Mouse (Mus musculus): ENCODE measurements around the gene Gpr158. TPM values are rescaled to one million over a fixed set of nuclear protein-coding genes. Genes with fewer than 3 reads are reported as not detected.

Gpr158 gene
- 3.8 and 5.3 TPM in 2 replicates for polyA plus RNA-seq (2014; fragmentation: Nextera tagmentation; extraction: Ambion mirVana)

DNA sequence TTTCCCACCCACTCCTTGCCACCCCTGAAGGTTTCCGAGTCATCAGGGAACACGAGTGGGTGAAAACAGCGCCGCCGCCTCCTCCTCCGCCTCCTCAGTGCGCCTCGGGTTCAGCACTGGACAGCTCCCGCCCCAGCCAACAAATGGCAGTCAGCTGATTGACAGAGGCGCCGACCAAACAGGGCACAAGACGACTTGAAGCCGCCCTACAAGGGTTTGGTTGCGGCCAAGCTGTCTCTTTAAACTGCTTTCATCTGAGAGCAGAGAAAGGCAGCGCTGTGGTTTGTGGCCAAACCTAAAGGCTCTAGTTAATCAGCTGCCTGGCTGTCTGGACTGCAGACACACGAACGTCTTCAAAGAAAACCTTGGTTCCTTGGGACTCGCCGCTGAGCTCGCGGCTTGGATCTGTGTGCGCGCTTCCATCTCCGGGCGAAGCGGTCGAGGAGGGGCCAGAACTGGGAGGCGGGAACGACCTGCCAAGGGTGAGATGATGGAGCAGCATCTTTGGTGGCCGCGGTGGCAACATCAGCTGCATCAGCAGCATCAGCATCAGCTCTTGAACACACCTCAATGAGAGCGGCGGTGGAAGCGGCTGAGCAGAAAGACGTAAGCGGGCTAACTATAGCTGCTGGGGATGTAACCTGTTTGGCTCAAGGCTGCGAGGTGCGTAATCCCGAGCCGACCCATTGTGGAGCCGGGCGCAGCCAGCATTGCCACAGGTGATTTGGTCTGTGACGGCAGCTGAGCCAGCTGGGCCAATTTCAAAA, at the start of gene Gpr158:
Gene Gpr158 (plus strand): TSS at position 198 of the 767 bp plus-strand sequence.
- Histone ChIP-seq H3K4me1 (ENCODE audit: control insufficient read depth, insufficient read depth, low read length) (peaks cover 25% of the 10 kb centered on the region; the same call in 1 of the 2 replicates), H3K27me3 (ENCODE audit: control insufficient read depth, insufficient read depth, low read length) (peaks cover 8% of the 10 kb centered on the region; the same call in 1 of the 2 replicates), H3K4me3 (replicated peaks; ENCODE audit: low read depth, low read length) (peak within 1 kb of the TSS; percentile 65), H3K4me2 (ENCODE audit: low read length) (peak within 1 kb of the TSS; percentile 84), H3K9me3 (ENCODE audit: control insufficient read depth, low read length) (no peaks in the 10 kb centered on the region), H3K9ac (replicated peaks; ENCODE audit: low read length) (peak within 1 kb of the TSS; percentile 72), H3K36me3 (ENCODE audit: control insufficient read depth, insufficient read depth, low read length) (no peaks in the 10 kb centered on the region), H3K27ac (replicated peaks; ENCODE audit: low read depth, low read length) (peak within 1 kb of the TSS; percentile 87)
- WGBS: under 1% methylated on average over 43 of the region's 43 CpGs
- DNase-seq (peak; percentile 95), ATAC-seq (ENCODE audit: low FRiP score, low TSS enrichment) (peak; percentile 97)

DNA sequence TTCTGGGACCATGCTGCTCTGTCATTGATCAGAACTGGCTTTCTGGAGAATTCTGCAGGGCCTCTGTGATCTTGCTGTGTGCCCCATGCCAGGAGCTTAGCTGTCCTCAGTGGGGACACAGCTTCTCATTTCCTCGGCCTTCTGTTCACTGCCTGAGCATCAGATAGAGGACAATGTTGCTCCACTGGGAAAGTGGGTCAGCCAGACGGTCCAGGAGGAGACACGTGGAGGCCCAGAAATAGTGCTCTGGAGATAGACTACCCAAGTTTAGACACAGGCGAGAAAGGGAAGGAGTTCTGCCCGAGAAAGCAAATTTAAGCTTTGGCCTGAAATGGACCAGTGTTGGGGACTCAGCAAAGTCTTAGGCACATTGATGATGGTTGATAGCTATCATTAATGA, 23.5 kb upstream of the Gpr158 start:
- Histone ChIP-seq H3K36me3 (ENCODE audit: control insufficient read depth, insufficient read depth, low read length) (no peaks in the 10 kb centered on the region), H3K4me2 (ENCODE audit: low read length) (no peak overlapping the region), H3K27ac (replicated peaks; ENCODE audit: low read depth, low read length) (no peak overlapping the region), H3K27me3 (ENCODE audit: control insufficient read depth, insufficient read depth, low read length) (no peaks in the 10 kb centered on the region), H3K4me3 (replicated peaks; ENCODE audit: low read depth, low read length) (no peak overlapping the region), H3K4me1 (ENCODE audit: control insufficient read depth, insufficient read depth, low read length) (no peaks in the 10 kb centered on the region), H3K9me3 (ENCODE audit: control insufficient read depth, low read length) (no peaks in the 10 kb centered on the region), H3K9ac (replicated peaks; ENCODE audit: low read length) (no peak overlapping the region)
- ATAC-seq (ENCODE audit: low FRiP score, low TSS enrichment) (no peak), DNase-seq (no peak)
- WGBS: 80% methylated on average over 5 of the region's 5 CpGs

DNA sequence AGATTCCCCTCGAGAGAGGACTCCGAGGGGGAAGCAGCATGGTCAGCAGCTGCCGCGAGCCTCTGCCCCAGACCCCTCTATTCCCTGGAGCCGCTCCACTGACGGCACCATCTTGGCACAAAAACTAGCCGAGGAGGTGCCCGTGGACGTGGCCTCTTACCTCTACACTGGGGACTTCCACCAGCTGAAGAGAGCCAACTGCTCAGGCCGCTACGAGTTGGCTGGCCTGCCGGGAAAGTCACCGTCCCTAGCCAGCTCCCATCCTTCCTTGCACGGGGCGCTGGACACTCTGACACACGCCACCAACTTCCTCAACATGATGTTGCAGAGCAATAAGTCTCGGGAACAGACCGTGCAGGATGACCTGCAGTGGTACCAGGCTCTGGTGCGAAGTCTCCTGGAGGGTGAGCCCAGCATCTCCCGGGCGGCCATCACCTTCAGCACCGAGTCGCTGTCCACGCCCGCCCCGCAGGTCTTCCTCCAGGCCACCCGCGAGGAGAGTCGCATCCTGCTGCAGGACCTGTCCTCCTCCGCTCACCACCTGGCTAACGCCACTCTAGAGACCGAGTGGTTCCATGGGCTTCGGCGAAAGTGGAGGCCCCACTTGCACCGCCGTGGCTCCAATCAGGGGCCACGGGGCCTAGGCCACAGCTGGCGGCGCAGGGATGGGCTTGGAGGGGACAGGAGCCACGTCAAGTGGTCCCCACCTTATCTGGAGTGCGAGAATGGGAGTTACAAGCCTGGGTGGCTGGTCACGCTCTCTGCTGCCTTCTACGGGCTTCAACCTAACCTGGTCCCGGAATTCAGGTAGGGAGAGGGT, 1.2 kb downstream of the Gpr158 start:
- ATAC-seq (ENCODE audit: low FRiP score, low TSS enrichment): 0 out of 2 replicates have a peak, but pooled peaks have one; percentile 21
- Histone ChIP-seq H3K9me3 (ENCODE audit: control insufficient read depth, low read length) (no peaks in the 10 kb centered on the region), H3K27me3 (ENCODE audit: control insufficient read depth, insufficient read depth, low read length) (peaks cover 8% of the 10 kb centered on the region; the same call in 1 of the 2 replicates), H3K4me1 (ENCODE audit: control insufficient read depth, insufficient read depth, low read length) (peaks cover 25% of the 10 kb centered on the region; the same call in 1 of the 2 replicates), H3K4me2 (ENCODE audit: low read length) (peak overlapping the region; percentile 84), H3K36me3 (ENCODE audit: control insufficient read depth, insufficient read depth, low read length) (no peaks in the 10 kb centered on the region), H3K27ac (replicated peaks; ENCODE audit: low read depth, low read length) (no peak overlapping the region; the same call in 1 of the 2 replicates), H3K9ac (replicated peaks; ENCODE audit: low read length) (peak overlapping the region; percentile 72), H3K4me3 (replicated peaks; ENCODE audit: low read depth, low read length) (peak overlapping the region; percentile 65)
- DNase-seq: peak; percentile 30
- 11% methylated on average over 44 of the region's 44 CpGs for WGBS

DNA sequence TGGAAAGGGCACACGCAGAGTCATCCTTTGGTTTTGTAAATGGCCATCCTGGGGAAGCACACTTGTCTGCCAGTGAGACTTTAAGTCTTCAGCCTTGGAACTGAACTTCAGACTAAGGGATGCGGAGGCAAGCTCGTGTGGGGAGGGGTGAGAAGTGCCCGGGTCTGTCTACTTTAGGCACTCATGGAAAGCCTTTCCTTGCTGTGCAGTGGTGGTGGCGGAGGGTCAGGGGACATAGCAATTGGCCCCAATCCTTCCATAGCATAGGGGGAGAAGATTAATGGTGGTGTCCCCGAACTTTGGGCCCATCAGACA, 1.8 kb downstream of the Gpr158 start:
- Histone ChIP-seq H3K36me3 (ENCODE audit: control insufficient read depth, insufficient read depth, low read length) (no peaks in the 10 kb centered on the region), H3K27me3 (ENCODE audit: control insufficient read depth, insufficient read depth, low read length) (peaks cover 8% of the 10 kb centered on the region; the same call in 1 of the 2 replicates), H3K27ac (replicated peaks; ENCODE audit: low read depth, low read length) (no peak overlapping the region), H3K4me2 (ENCODE audit: low read length) (peak overlapping the region; percentile 84), H3K9ac (replicated peaks; ENCODE audit: low read length) (peak overlapping the region; percentile 72), H3K4me3 (replicated peaks; ENCODE audit: low read depth, low read length) (peak overlapping the region; percentile 65), H3K4me1 (ENCODE audit: control insufficient read depth, insufficient read depth, low read length) (peaks cover 25% of the 10 kb centered on the region; the same call in 1 of the 2 replicates), H3K9me3 (ENCODE audit: control insufficient read depth, low read length) (no peaks in the 10 kb centered on the region)
- WGBS: 44% methylated on average over 6 of the region's 6 CpGs
- no peak for ATAC-seq (ENCODE audit: low FRiP score, low TSS enrichment)
- peak; percentile 9 for DNase-seq

DNA sequence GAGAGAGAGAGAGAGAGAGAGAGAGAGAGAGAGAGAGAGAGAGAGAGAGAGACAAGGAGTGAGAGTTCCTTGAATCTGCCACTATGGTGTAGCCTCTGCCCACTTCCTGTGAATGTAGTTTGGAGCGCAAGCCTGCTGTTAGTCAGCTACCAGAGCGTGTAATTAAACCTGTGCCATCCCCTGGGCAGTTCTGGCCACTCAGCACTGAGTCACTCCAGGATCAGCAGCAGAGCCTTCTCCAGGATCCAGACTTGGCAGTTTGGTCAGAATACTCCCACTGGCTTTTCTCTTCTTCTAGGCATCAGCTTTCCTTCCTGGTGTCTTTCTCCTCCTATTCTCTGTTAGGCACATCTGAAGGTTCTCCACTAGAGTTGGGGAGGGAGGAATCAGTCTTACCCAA, 2.2 kb downstream of the Gpr158 start:
- peak overlapping the region; percentile 65 for H3K4me3 ChIP-seq (replicated peaks; ENCODE audit: low read depth, low read length)
- H3K9ac ChIP-seq (replicated peaks; ENCODE audit: low read length): no peak overlapping the region
- peaks cover 25% of the 10 kb centered on the region; the same call in 1 of the 2 replicates for H3K4me1 ChIP-seq (ENCODE audit: control insufficient read depth, insufficient read depth, low read length)
- DNase-seq (peak; percentile 19), ATAC-seq (ENCODE audit: low FRiP score, low TSS enrichment) (no peak)
- H3K9me3 ChIP-seq (ENCODE audit: control insufficient read depth, low read length): no peaks in the 10 kb centered on the region
- no peak overlapping the region for H3K27ac ChIP-seq (replicated peaks; ENCODE audit: low read depth, low read length)
- H3K36me3 ChIP-seq (ENCODE audit: control insufficient read depth, insufficient read depth, low read length): no peaks in the 10 kb centered on the region
- WGBS: 41% methylated on average over 2 of the region's 2 CpGs
- peaks cover 8% of the 10 kb centered on the region; the same call in 1 of the 2 replicates for H3K27me3 ChIP-seq (ENCODE audit: control insufficient read depth, insufficient read depth, low read length)
- H3K4me2 ChIP-seq (ENCODE audit: low read length): peak overlapping the region; percentile 84

DNA sequence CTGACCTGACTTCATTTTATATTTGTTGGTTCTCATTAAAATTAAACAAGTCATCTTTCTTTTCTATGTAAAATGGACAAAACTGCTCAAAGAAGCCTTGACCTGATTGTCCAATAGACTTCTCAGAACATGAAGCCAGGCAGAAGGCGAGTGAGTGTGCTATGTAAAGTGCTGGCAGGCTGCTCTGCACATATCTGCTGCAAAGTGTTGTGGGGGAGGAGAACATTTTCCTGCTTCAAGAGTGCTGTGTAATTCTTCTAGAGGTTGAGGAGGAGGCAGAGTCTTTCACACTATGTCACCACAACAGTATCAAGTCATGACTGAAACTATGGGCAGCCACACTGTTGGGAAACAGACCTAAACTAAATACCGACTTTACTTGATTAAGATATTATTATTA, 12.2 kb downstream of the Gpr158 start:
- Histone ChIP-seq H3K4me2 (ENCODE audit: low read length) (no peak overlapping the region), H3K9me3 (ENCODE audit: control insufficient read depth, low read length) (no peaks in the 10 kb centered on the region), H3K4me3 (replicated peaks; ENCODE audit: low read depth, low read length) (no peak overlapping the region), H3K36me3 (ENCODE audit: control insufficient read depth, insufficient read depth, low read length) (no peaks in the 10 kb centered on the region), H3K27me3 (ENCODE audit: control insufficient read depth, insufficient read depth, low read length) (no peaks in the 10 kb centered on the region), H3K27ac (replicated peaks; ENCODE audit: low read depth, low read length) (no peak overlapping the region), H3K4me1 (ENCODE audit: control insufficient read depth, insufficient read depth, low read length) (no peaks in the 10 kb centered on the region), H3K9ac (replicated peaks; ENCODE audit: low read length) (no peak overlapping the region)
- ATAC-seq (ENCODE audit: low FRiP score, low TSS enrichment) (no peak), DNase-seq (no peak)
- WGBS: 81% methylated on average over 2 of the region's 2 CpGs

DNA sequence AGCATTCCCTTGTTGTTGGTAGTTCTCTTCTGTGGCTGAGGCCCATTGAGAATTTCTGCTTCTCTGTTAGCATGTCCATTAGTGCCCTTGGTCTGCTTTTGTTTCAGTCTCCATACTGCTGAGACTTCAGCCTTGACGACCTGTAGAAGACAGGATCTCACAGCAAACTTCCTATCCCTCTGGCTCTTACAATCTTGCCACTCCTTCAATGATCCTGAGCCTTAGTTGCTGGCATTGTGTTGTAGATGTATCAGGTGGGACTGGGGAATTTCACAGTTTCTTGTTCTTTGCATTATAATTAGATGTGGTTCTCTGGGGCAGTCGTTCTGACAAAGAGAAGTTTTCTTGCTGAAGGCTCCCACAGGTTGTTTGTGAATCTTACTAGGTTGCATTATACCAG, 25.4 kb downstream of the Gpr158 start:
- no peaks in the 10 kb centered on the region for H3K27me3 ChIP-seq (ENCODE audit: control insufficient read depth, insufficient read depth, low read length)
- no peak overlapping the region for H3K4me2 ChIP-seq (ENCODE audit: low read length)
- no peaks in the 10 kb centered on the region for H3K9me3 ChIP-seq (ENCODE audit: control insufficient read depth, low read length)
- ATAC-seq (ENCODE audit: low FRiP score, low TSS enrichment) (no peak), DNase-seq (no peak)
- 10% methylated on average over 2 of the region's 2 CpGs for WGBS
- H3K4me1 ChIP-seq (ENCODE audit: control insufficient read depth, insufficient read depth, low read length): no peaks in the 10 kb centered on the region
- H3K36me3 ChIP-seq (ENCODE audit: control insufficient read depth, insufficient read depth, low read length): no peaks in the 10 kb centered on the region
- H3K27ac ChIP-seq (replicated peaks; ENCODE audit: low read depth, low read length): no peak overlapping the region
- no peak overlapping the region for H3K4me3 ChIP-seq (replicated peaks; ENCODE audit: low read depth, low read length)
- H3K9ac ChIP-seq (replicated peaks; ENCODE audit: low read length): no peak overlapping the region

DNA sequence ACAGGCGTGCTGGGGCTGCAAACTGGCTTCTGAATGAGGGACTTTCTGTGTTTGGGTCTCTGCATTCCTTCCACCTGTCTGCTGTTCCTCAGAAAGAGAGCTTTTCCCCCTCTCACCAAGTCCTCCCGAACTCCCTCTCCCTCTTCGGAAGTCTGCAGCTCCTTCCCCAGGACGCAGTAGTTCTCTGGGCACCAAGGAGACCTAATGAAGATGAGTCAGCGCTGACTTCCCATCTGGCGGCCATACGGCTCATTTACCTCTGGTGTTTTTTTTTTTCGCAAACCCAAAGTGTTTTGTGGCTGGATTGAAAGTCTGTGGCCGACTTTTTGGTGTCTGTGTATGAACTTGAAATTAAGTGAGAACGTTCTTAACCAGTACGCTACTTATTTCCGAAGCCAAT, 30.0 kb downstream of the Gpr158 start:
- Histone ChIP-seq H3K27me3 (ENCODE audit: control insufficient read depth, insufficient read depth, low read length) (no peaks in the 10 kb centered on the region), H3K36me3 (ENCODE audit: control insufficient read depth, insufficient read depth, low read length) (no peaks in the 10 kb centered on the region), H3K4me2 (ENCODE audit: low read length) (no peak overlapping the region), H3K9me3 (ENCODE audit: control insufficient read depth, low read length) (no peaks in the 10 kb centered on the region), H3K4me1 (ENCODE audit: control insufficient read depth, insufficient read depth, low read length) (peaks cover 4% of the 10 kb centered on the region; the same call in 1 of the 2 replicates), H3K4me3 (replicated peaks; ENCODE audit: low read depth, low read length) (no peak overlapping the region), H3K9ac (replicated peaks; ENCODE audit: low read length) (no peak overlapping the region), H3K27ac (replicated peaks; ENCODE audit: low read depth, low read length) (no peak overlapping the region)
- DNase-seq: no peak
- WGBS: 92% methylated on average over 12 of the region's 12 CpGs
- no peak for ATAC-seq (ENCODE audit: low FRiP score, low TSS enrichment)

Measured in midbrain, embryonic 14.5 days (tissue).